Mouse (Mus musculus) stomach, embryonic 15.5 days (tissue): ENCODE results near the gene Tbx2. TPM values are rescaled to one million over a fixed set of nuclear protein-coding genes. Genes with fewer than 3 reads are reported as not detected.

Source experiments
- ATAC-seq: fragments of 200-750 bp; cut with Nextera tagmentation; 2 replicates; pipeline ENCODE4 v1.8.0; 2017; ENCODE audit warnings: low read depth, moderate number of reproducible peaks, moderate TSS enrichment; ENCODE audit not compliant: insufficient read depth, low FRiP score
- H3K27ac ChIP-seq: fragments of 300-500 bp; sonication (generic); 2 replicates; pipeline ENCODE4 v1.5.1; 2015; ENCODE audit warnings: mild to moderate bottlenecking, inconsistent platforms
- H3K27me3 ChIP-seq: fragments of 300-500 bp; sonication (generic); replicated peaks from 2 replicates; pipeline ENCODE4 v1.6.1; 2015; ENCODE audit warnings: inconsistent platforms
- H3K36me3 ChIP-seq: fragments of 300-500 bp; sonication (generic); 2 replicates; pipeline ENCODE4 v1.6.1; 2015; ENCODE audit warnings: inconsistent platforms
- H3K4me1 ChIP-seq: fragments of 300-500 bp; sonication (generic); 2 replicates; pipeline ENCODE4 v1.6.1; 2015; ENCODE audit warnings: inconsistent platforms
- H3K4me2 ChIP-seq: fragments of 300-500 bp; sonication (generic); 2 replicates; pipeline ENCODE4 v1.6.1; 2015; ENCODE audit warnings: mild to moderate bottlenecking, inconsistent platforms
- H3K4me3 ChIP-seq: fragments of 300-500 bp; sonication (generic); replicated peaks from 2 replicates; pipeline ENCODE4 v1.5.1; 2015; ENCODE audit warnings: inconsistent platforms
- H3K9ac ChIP-seq: fragments of 300-500 bp; sonication (generic); 2 replicates; pipeline ENCODE4 v1.6.1; 2015; ENCODE audit warnings: inconsistent platforms
- H3K9me3 ChIP-seq: fragments of 300-500 bp; sonication (generic); 2 replicates; pipeline ENCODE4 v1.6.1; 2016; ENCODE audit warnings: inconsistent platforms
- WGBS: fragments of 180-500 bp; shearing (Covaris S2); methylation state at CpG from one replicate; pipeline ENCODE4 v1.1.7; 2015; 5-methylcytosine and 5-hydroxymethylcytosine counted together
- polyA plus RNA-seq: library from polyadenylated mRNA; unstranded; fragments of >200 nt; fragmentation: Nextera tagmentation; extraction: Ambion mirVana; gene quantifications from 2 replicates; pipeline ENCODE4 v1.2.1, GENCODE M21; 2015

The Tbx2 gene
- polyA plus RNA-seq, 1 experiment from 2014 or later, result 6.6 TPM

DNA sequence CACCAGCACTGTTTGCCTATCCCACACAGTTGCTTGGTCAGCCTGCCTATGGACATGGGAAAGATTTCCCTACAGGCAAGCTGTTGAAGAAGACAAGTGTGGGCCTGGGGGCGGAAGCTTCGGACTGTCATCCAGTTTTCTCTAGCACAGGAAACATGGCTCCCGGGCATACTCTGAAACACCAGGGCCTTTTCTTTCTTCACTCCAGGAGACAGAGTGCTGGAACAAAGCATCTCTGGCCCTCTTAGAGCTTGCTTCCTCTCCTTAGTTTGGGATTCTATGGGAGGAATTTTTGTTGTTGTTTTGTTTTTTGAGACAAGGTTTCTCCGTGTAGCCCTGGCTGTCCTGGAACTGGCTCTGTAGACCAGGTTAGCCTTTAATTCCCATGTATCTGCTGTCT lies 52.1 kb downstream of the Tbx2 start:
- H3K36me3 ChIP-seq, result no peaks in the 10 kb centered on the region
- H3K9ac ChIP-seq, result no peak overlapping the region
- H3K4me3 ChIP-seq, result no peak overlapping the region
- WGBS, result 81% methylated on average over 4 of the region's 4 CpGs
- ATAC-seq, result no peak
- H3K9me3 ChIP-seq, result no peaks in the 10 kb centered on the region
- no peak overlapping the region for H3K27ac ChIP-seq
- no peak overlapping the region for H3K4me2 ChIP-seq
- peaks cover 49% of the 10 kb centered on the region for H3K27me3 ChIP-seq
- peaks cover 11% of the 10 kb centered on the region for H3K4me1 ChIP-seq

DNA sequence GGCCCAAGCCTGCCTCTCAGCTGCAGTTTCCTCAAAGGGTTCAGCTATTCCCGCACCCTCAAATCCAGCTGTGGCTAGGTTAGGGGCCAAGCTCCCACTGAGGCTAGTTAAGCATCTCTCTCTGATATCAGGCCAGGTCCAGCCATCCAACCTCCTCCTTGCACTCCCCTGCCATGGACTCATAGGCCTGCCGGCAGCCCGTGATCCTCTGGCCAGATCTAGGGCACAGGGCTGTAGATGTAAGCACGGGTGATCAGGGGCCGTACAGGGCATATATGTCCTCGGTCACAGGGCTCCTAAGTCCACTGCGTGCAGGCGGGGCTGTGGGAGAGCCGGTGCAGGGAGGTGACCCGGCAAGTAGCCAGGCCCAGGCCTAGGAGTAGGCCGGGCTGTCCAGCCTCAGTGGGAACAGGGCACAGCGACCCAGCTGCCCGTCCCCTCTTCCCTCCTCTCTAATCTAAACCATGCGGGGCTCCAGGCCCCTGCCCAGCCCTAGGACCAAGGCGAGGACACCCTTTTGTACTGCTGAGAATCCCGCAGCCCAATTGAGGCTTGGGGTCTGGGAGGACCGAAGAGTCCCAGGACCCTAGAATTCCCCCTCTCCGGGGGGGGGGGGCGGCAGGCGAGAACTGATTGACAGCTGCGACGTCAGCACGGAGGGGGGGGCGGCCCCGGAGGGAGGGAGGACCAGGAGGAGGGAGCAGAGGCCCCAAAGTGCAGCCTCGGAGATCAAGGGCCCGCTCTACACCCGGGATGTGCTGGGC lies 53.5 kb downstream of the Tbx2 start, which contains the start of gene Tbx4:
TSS of gene Tbx4 (plus strand) at position 758 of the 764 bp plus-strand sequence.
- Histone ChIP-seq H3K4me3 (no peak within 1 kb of the TSS), H3K4me2 (no peak within 1 kb of the TSS), H3K27me3 (peaks cover 62% of the 10 kb centered on the region), H3K4me1 (peaks cover 17% of the 10 kb centered on the region), H3K36me3 (no peaks in the 10 kb centered on the region), H3K27ac (no peak within 1 kb of the TSS), H3K9me3 (no peaks in the 10 kb centered on the region), H3K9ac (no peak within 1 kb of the TSS)
- WGBS, result 31% methylated on average over 22 of the region's 28 CpGs
- ATAC-seq, result no peak

DNA sequence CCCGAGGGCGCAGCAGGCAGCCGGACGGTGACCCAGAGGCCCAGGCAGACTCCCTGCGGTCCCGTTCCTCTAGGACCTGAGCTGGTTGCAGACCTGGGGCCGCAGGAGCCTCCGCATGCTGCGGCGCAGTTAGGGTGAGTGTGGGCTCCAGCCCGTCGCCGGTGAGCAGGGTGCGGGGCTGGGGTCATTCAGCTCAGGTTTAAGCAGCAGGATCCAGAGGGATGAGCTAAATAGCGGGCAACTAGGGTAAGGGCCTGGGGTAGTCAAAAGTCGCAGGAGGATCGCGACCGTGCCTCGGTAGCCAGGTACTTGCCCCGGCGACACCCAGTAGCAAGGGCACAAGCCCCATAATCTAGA lies 54.1 kb downstream of the Tbx2 start:
- peaks cover 18% of the 10 kb centered on the region for H3K4me1 ChIP-seq
- no peaks in the 10 kb centered on the region for H3K36me3 ChIP-seq
- 6% methylated on average over 22 of the region's 22 CpGs for WGBS
- H3K27me3 ChIP-seq, result peaks cover 68% of the 10 kb centered on the region
- no peak overlapping the region for H3K27ac ChIP-seq
- H3K9ac ChIP-seq, result no peak overlapping the region
- H3K9me3 ChIP-seq, result no peaks in the 10 kb centered on the region
- H3K4me2 ChIP-seq, result no peak overlapping the region
- H3K4me3 ChIP-seq, result no peak overlapping the region
- no peak for ATAC-seq

DNA sequence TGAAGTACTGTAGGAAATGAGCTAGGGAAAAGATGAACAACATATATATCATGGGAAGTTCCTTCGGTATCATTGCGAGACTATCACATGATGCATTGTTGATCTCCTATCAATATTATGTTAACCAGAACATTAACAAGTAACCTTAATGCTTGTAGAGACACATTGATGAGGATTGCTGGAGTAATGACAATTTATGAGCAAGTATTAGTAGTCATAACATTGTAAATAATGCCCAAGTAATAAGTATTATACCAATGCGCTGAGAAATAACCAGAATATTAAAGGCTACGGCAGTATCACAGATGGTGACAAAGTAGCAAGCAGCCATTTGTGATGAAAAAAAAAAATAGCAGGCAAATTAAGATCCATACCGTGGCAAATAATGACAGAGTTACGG lies 54.9 kb downstream of the Tbx2 start:
- no peak for ATAC-seq
- 31% methylated on average over 6 of the region's 6 CpGs for WGBS
- H3K4me3 ChIP-seq, result no peak overlapping the region
- peaks cover 18% of the 10 kb centered on the region for H3K4me1 ChIP-seq
- no peaks in the 10 kb centered on the region for H3K36me3 ChIP-seq
- no peak overlapping the region for H3K27ac ChIP-seq
- H3K9me3 ChIP-seq, result no peaks in the 10 kb centered on the region
- no peak overlapping the region for H3K9ac ChIP-seq
- no peak overlapping the region for H3K4me2 ChIP-seq
- peaks cover 76% of the 10 kb centered on the region for H3K27me3 ChIP-seq

DNA sequence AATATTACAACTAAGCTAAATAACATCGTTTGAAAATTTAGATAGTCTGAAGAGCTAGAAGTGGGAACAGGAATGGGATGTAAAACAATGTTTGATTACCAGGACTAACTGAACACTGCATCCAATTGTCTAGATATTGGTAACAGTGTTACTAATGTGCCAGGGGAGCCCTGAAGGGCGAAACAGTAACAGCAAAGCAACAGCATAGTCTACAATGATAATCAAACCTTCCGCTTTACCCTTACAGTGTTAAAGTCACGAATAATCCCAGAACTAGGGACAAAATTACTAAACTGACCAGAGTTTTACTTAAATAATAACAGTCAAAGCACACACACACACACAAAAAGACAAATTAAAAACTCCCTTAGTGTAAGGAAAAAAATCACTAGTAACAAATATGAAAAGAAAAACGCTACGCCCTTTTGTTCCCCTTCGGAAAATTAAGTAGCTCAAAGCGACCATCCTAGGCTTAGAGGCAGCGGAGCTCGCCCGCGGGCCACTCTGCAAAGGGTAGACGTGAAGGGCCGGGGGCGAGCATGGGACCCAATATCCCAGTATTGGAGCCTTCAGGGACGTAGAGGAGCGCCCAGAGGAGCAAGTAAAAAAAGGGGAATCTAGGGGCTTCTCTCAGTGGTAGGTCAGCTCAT lies 55.6 kb downstream of the Tbx2 start:
- Histone ChIP-seq H3K36me3 (no peaks in the 10 kb centered on the region), H3K4me2 (peak overlapping the region; percentile 19; the same call in 1 of the 2 replicates), H3K4me3 (no peak overlapping the region), H3K9ac (no peak overlapping the region), H3K27ac (no peak overlapping the region), H3K4me1 (peaks cover 18% of the 10 kb centered on the region), H3K27me3 (peaks cover 83% of the 10 kb centered on the region), H3K9me3 (no peaks in the 10 kb centered on the region)
- WGBS, result 8% methylated on average over 17 of the region's 17 CpGs
- ATAC-seq, result no peak

- WGBS, result 6% methylated on average over 26 of the region's 26 CpGs
- ATAC-seq, result peak; percentile 78
- peaks cover 84% of the 10 kb centered on the region for H3K27me3 ChIP-seq
- H3K27ac ChIP-seq, result no peak overlapping the region
- peak overlapping the region; percentile 19; the same call in 1 of the 2 replicates for H3K4me2 ChIP-seq
- H3K36me3 ChIP-seq, result no peaks in the 10 kb centered on the region
- H3K9me3 ChIP-seq, result no peaks in the 10 kb centered on the region
- H3K4me1 ChIP-seq, result peaks cover 18% of the 10 kb centered on the region
- no peak overlapping the region for H3K9ac ChIP-seq
- H3K4me3 ChIP-seq, result no peak overlapping the region
These were observed 56.2 kb downstream of the Tbx2 start for GRCm38 (mm10) chr11:85888451-85888961.

DNA sequence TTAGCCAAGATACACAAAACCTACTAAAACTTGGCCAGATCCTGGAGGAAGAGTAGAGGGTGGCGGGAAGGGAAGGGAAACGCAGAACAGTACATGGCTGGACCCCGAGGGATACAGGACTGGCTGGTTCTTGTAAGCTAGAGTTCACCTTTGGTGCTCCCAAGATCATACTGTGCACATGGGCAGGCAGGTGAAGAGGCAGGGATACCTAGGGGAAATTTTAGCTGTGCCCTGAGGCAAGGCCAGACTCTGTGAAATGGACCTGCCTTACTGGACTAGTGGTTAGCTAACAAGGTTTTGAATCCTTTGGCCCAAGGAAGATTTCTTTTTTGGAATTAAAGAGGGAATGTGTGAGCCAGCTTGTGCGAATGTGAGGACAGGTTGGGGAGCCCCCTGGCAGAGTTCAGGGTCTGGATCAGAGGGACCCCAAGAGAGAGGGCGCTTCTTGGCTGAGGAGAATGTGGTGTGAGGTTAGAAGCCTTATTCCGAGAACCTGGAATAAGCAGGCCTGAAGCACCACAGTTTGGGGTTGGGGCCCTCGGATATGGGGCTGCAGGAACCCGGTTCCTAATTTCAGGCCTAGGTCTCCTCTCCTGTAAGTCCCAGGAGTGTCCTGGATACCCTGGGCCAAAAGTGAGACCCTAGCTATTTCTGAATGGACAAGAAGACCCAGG lies 56.8 kb downstream of the Tbx2 start:
- H3K36me3 ChIP-seq, result no peaks in the 10 kb centered on the region
- H3K27ac ChIP-seq, result no peak overlapping the region
- no peak overlapping the region for H3K4me3 ChIP-seq
- H3K4me2 ChIP-seq, result no peak overlapping the region
- WGBS, result 58% methylated on average over 8 of the region's 8 CpGs
- peaks cover 18% of the 10 kb centered on the region for H3K4me1 ChIP-seq
- H3K9ac ChIP-seq, result no peak overlapping the region
- peaks cover 88% of the 10 kb centered on the region for H3K27me3 ChIP-seq
- no peak for ATAC-seq
- H3K9me3 ChIP-seq, result no peaks in the 10 kb centered on the region

DNA sequence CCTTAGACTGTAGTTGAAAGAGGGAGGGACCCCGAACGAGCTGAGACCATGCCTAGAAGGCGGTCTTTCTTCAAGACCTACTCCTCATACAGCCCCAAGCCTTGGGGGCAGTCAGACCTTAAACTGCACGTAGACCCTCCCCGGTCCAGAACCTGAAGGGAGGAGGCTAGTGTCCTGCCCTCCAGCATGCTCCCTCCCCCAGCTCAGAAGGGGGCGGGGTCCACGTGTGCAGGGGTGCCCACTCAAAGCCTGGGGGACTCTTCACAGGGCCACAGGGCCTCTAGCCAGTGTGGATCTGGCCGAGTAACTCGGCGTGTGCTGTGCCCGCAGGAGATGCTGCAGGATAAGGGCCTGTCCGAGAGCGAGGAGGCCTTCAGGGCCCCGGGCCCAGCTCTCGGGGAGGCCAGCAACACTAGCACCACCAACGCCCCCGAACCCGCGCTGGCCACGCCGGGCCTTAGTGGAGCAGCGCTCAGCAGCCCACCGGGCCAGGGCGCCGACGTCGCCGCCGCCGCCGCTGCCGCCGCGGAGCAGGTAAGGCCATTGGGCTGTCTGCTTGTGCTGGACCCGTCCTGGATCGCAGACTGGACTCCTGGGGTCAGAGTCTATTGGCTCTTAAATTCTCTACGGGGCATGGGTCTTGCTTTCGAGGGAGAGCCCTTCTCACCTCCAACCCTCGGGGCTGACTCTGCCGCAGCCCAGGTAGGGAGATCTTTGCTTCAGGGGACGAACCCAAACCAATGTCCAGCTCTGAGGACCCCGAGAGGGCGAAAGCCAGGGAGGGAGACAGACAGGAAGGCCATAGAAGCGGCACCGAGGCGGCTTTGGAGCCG lies 57.6 kb downstream of the Tbx2 start:
- Histone ChIP-seq H3K36me3 (no peaks in the 10 kb centered on the region), H3K9ac (no peak overlapping the region), H3K9me3 (no peaks in the 10 kb centered on the region), H3K4me3 (no peak overlapping the region), H3K27ac (no peak overlapping the region), H3K4me1 (peaks cover 22% of the 10 kb centered on the region), H3K27me3 (peaks cover 86% of the 10 kb centered on the region), H3K4me2 (no peak overlapping the region)
- 11% methylated on average over 47 of the region's 47 CpGs for WGBS
- ATAC-seq, result no peak

- H3K9ac ChIP-seq, result no peak overlapping the region
- WGBS, result 7% methylated on average over 13 of the region's 13 CpGs
- no peak overlapping the region for H3K4me2 ChIP-seq
- H3K4me1 ChIP-seq, result peaks cover 28% of the 10 kb centered on the region
- no peak overlapping the region for H3K27ac ChIP-seq
- no peak for ATAC-seq
- peaks cover 86% of the 10 kb centered on the region for H3K27me3 ChIP-seq
- no peaks in the 10 kb centered on the region for H3K36me3 ChIP-seq
- no peaks in the 10 kb centered on the region for H3K9me3 ChIP-seq
- no peak overlapping the region for H3K4me3 ChIP-seq
These were observed 58.2 kb downstream of the Tbx2 start for GRCm38 (mm10) chr11:85890563-85890845.

DNA sequence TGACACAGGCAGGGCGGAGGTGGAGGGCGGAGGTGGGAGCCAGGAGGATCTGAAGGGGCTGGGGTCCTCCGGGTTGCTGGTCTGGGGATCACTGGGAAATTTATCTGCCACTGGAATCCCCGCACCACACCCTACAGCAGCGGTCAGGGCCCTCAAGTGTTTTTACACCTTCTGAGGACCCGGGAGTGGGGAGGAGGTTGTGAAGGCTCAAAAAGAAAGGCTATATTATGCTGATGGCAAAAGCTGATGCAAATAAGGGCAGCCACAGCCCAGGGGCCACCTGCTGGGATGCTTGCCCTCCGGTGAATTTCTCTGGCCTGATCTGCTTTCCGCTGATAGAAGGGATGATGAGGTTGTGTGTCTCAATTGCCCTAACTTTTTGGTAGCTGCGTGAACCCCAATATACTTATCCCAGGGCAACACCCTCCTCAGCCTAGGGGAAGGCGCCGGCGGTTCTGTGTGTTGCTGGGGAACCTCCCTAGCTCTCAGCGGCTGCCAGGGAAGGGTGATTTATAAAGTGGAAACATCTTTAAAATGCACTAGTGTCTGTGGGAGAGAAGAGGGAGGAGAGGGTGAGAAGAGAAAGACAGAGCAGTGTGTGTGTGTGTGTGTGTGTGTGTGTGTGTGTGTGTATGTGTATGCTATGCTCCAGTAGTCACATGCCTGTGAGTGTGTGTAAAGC lies 58.8 kb downstream of the Tbx2 start:
- no peak overlapping the region for H3K27ac ChIP-seq

More for the DNA sequence above, 58.8 kb downstream of the Tbx2 start:
- Histone ChIP-seq H3K4me3 (no peak overlapping the region), H3K36me3 (no peaks in the 10 kb centered on the region), H3K4me2 (no peak overlapping the region), H3K4me1 (peaks cover 27% of the 10 kb centered on the region), H3K9ac (no peak overlapping the region), H3K27me3 (peaks cover 86% of the 10 kb centered on the region), H3K9me3 (no peaks in the 10 kb centered on the region)
- ATAC-seq, result no peak
- 5% methylated on average over 13 of the region's 13 CpGs for WGBS
